Mouse (Mus musculus) embryonic fibroblast, embryonic 13.5 days (primary cell): ENCODE data around the gene 1700080E11Rik.
"Not testable (repeated sequence)": the region's sequence is repeated elsewhere in the genome, so short reads cannot be mapped to it uniquely, and the experiment has no call there.

Experiments
- CTCF ChIP-seq: IDR thresholded peaks from 2 replicates; pipeline ENCODE4 v1.5.1; 2011; ENCODE audit warnings: mild to moderate bottlenecking, control low read depth, low read length, moderate library complexity, borderline replicate concordance; ENCODE audit not compliant: insufficient read depth
- POLR2A ChIP-seq: IDR thresholded peaks from 2 replicates; pipeline ENCODE4 v1.6.1; 2011; ENCODE audit warnings: low read depth, mild to moderate bottlenecking, control low read depth, low read length, moderate library complexity

GRCm38 (mm10) chr9:105125206-105125605, 19.7 kb downstream of the 1700080E11Rik start:
- not testable (repeated sequence) for TF ChIP-seq CTCF, POLR2A
